Mouse (Mus musculus): ENCODE measurements around the gene Fut7. TPM values are rescaled to one million over a fixed set of nuclear protein-coding genes. Genes with fewer than 3 reads are reported as not detected.

Fut7 gene
- total and polyA plus RNA-seq, 3 experiments, result 0.17 to 0.57 (median 0.17) TPM

- Histone ChIP-seq H3K79me2 (replicated peaks; ENCODE audit: control insufficient read depth, extremely low read depth, insufficient read depth, poor library complexity, severe bottlenecking) (0 out of 2 replicates have a peak, but pooled peaks cover under 1% of the 10 kb centered on the region), H3K27ac (ENCODE audit: insufficient read depth, low read depth) (peak overlapping the region; percentile 44), H3K4me2 (ENCODE audit: insufficient read depth, low read depth, poor library complexity, severe bottlenecking) (no peak overlapping the region), H3K4me1 (ENCODE audit: control insufficient read depth in 1 of 2, insufficient read depth in 2 of 2) (peaks cover 30 to 68% of the 10 kb centered on the region in 2 experiments), H3K9ac (ENCODE audit: insufficient read depth, low read depth) (peak overlapping the region; percentile 50), H3K9me3 (replicated peaks; ENCODE audit: low read length) (no peaks in the 10 kb centered on the region), H3K36me3 (replicated peaks in 1 of 2; ENCODE audit: control insufficient read depth in 1 of 2, insufficient read depth in 1 of 2, low read length in 1 of 2) (no peaks in the 10 kb centered on the region), H3K27me3 (replicated peaks) (no peaks in the 10 kb centered on the region), H3K4me3 (replicated peaks in 1 of 3; ENCODE audit: low read depth in 2 of 3, low read length in 2 of 3, poor library complexity in 1 of 3) (peak overlapping the region in 1 of 3 experiments; percentile 44)
- TF ChIP-seq HCFC1 (IDR thresholded peaks at IDR 0.05; ENCODE audit: low read depth, low read length), result no peak
- TF ChIP-seq MAX (IDR thresholded peaks at IDR 0.05; ENCODE audit: low read length), result no peak
- no peak for TF ChIP-seq MYC (IDR thresholded peaks at IDR 0.05; ENCODE audit: low read depth, low read length)
- no peak for TF ChIP-seq NELFE (IDR thresholded peaks at IDR 0.05; ENCODE audit: low read depth, low read length)
- TF ChIP-seq GABPA (IDR thresholded peaks at IDR 0.05; ENCODE audit: insufficient replicate concordance, low read depth, low read length), result no peak
- no peak for TF ChIP-seq MAZ (IDR thresholded peaks at IDR 0.05; ENCODE audit: low read depth, low read length)
- no peak for TF ChIP-seq BHLHE40 (IDR thresholded peaks at IDR 0.05; ENCODE audit: low read depth, low read length)
- TF ChIP-seq E2F4 (IDR thresholded peaks at IDR 0.05; ENCODE audit: insufficient replicate concordance, low read depth, low read length), result no peak
- TF ChIP-seq POLR2AphosphoS2 (IDR thresholded peaks at IDR 0.05; ENCODE audit: low read depth, low read length), result no peak
- TF ChIP-seq MXI1 (IDR thresholded peaks at IDR 0.05; ENCODE audit: low read depth, low read length), result no peak
- TF ChIP-seq MEF2A (IDR thresholded peaks at IDR 0.05; ENCODE audit: borderline replicate concordance, low read depth, low read length), result no peak
- no peak for TF ChIP-seq UBTF (IDR thresholded peaks at IDR 0.05; ENCODE audit: low read depth, low read length)
- no peak for TF ChIP-seq ZNF384 (IDR thresholded peaks at IDR 0.05; ENCODE audit: low read depth, low read length)
- TF ChIP-seq SMC3 (IDR thresholded peaks at IDR 0.05; ENCODE audit: low read depth, low read length), result no peak
- no peak for TF ChIP-seq PAX5 (IDR thresholded peaks at IDR 0.05; ENCODE audit: low read length)
- dilution Hi-C loops (cut with MboI; ENCODE audit: extremely low pct_ligation_motif_present, extremely low pct_unique_long_range_greater_than_20kb, low sequenced_read_pairs), result no loop called here
- in situ Hi-C loops (cut with MboI; ENCODE audit: low pct_ligation_motif_present, low pct_unique_long_range_greater_than_20kb, low sequenced_read_pairs), result no loop called here
- no peak for DNase-seq (ENCODE audit: extremely low read depth)
These were observed 42.2 kb downstream of the Fut7 start for GRCm38 (mm10) chr2:25465256-25465655.

- dilution Hi-C loops (cut with MboI; ENCODE audit: extremely low pct_ligation_motif_present, extremely low pct_unique_long_range_greater_than_20kb, low sequenced_read_pairs), result no loop called here
- H3K36me3 ChIP-seq (replicated peaks in 1 of 2; ENCODE audit: control insufficient read depth in 1 of 2, insufficient read depth in 1 of 2, low read length in 1 of 2), result no peaks in the 10 kb centered on the region
- H3K9ac ChIP-seq (ENCODE audit: insufficient read depth, low read depth), result peak overlapping the region; percentile 50
- H3K9me3 ChIP-seq (replicated peaks; ENCODE audit: low read length), result no peaks in the 10 kb centered on the region
- in situ Hi-C loops (cut with MboI; ENCODE audit: low pct_ligation_motif_present, low pct_unique_long_range_greater_than_20kb, low sequenced_read_pairs), result no loop called here
- peak overlapping the region in 1 of 3 experiments; percentile 44 for H3K4me3 ChIP-seq (replicated peaks in 1 of 3; ENCODE audit: low read depth in 2 of 3, low read length in 2 of 3, poor library complexity in 1 of 3)
- peaks cover 30 to 67% of the 10 kb centered on the region in 2 experiments for H3K4me1 ChIP-seq (ENCODE audit: control insufficient read depth in 1 of 2, insufficient read depth in 2 of 2)
- no peaks in the 10 kb centered on the region for H3K79me2 ChIP-seq (replicated peaks; ENCODE audit: control insufficient read depth, extremely low read depth, insufficient read depth, poor library complexity, severe bottlenecking)
- H3K27me3 ChIP-seq (replicated peaks), result no peaks in the 10 kb centered on the region
- peak; percentile 83 for DNase-seq (ENCODE audit: extremely low read depth)
- H3K4me2 ChIP-seq (ENCODE audit: insufficient read depth, low read depth, poor library complexity, severe bottlenecking), result peak overlapping the region; percentile 25; the same call in 1 of the 2 replicates
- H3K27ac ChIP-seq (ENCODE audit: insufficient read depth, low read depth), result peak overlapping the region; percentile 44
- TF ChIP-seq POLR2A (IDR thresholded peaks at IDR 0.05; ENCODE audit: low read depth, low read length) (peak; percentile 74), MYC (IDR thresholded peaks at IDR 0.05; ENCODE audit: low read depth, low read length) (peak; percentile 72; the same call in 1 of the 2 replicates), POLR2AphosphoS2 (IDR thresholded peaks at IDR 0.05; ENCODE audit: low read depth, low read length) (no peak), MEF2A (IDR thresholded peaks at IDR 0.05; ENCODE audit: borderline replicate concordance, low read depth, low read length) (no peak), USF2 (conservative IDR thresholded peaks at IDR 0.05; ENCODE audit: low read depth, low read length) (peak; percentile 15; the same call in 1 of the 2 replicates), KAT2A (IDR thresholded peaks at IDR 0.05; ENCODE audit: insufficient replicate concordance, low read length) (no peak), MAX (IDR thresholded peaks at IDR 0.05; ENCODE audit: low read length) (peak; percentile 87), USF1 (IDR thresholded peaks at IDR 0.05; ENCODE audit: low read depth, low read length) (peak; percentile 66), RCOR1 (conservative IDR thresholded peaks at IDR 0.05; ENCODE audit: low read depth, low read length) (no peak), SIN3A (IDR thresholded peaks at IDR 0.05; ENCODE audit: low read length) (no peak), BHLHE40 (IDR thresholded peaks at IDR 0.05; ENCODE audit: low read depth, low read length) (peak; percentile 40; the same call in 1 of the 2 replicates), RAD21 (IDR thresholded peaks at IDR 0.05; ENCODE audit: low read depth, low read length) (no peak), CHD1 (IDR thresholded peaks at IDR 0.05; ENCODE audit: low read depth, low read length) (no peak), HCFC1 (IDR thresholded peaks at IDR 0.05; ENCODE audit: low read depth, low read length) (no peak), E2F4 (IDR thresholded peaks at IDR 0.05; ENCODE audit: insufficient replicate concordance, low read depth, low read length) (no peak), CHD2 (IDR thresholded peaks at IDR 0.05; ENCODE audit: low read length) (peak; percentile 48; the same call in 1 of the 2 replicates), TBP (conservative IDR thresholded peaks at IDR 0.05; ENCODE audit: low read depth, low read length) (peak; percentile 71; the same call in 1 of the 2 replicates), ZMIZ1 (IDR thresholded peaks at IDR 0.05; ENCODE audit: low read depth, low read length) (peak; percentile 32; the same call in 1 of the 2 replicates), MAZ (IDR thresholded peaks at IDR 0.05; ENCODE audit: low read depth, low read length) (peak; percentile 86; the same call in 1 of the 2 replicates), JUND (conservative IDR thresholded peaks at IDR 0.05; ENCODE audit: low read depth, low read length) (no peak), ZC3H11A (IDR thresholded peaks at IDR 0.05; ENCODE audit: low read depth, low read length) (no peak), MXI1 (IDR thresholded peaks at IDR 0.05; ENCODE audit: low read depth, low read length) (no peak), CTCF (conservative IDR thresholded peaks at IDR 0.05 in 1 of 2, IDR thresholded peaks at IDR 0.05 in 1 of 2; ENCODE audit: low read depth in 2 of 2, low read length in 2 of 2) (no peak)
These were observed 43.0 kb downstream of the Fut7 start for GRCm38 (mm10) chr2:25465816-25466635.

Measured in CH12.LX (cell line).